Mouse (Mus musculus) MEL (cell line): ENCODE measurements around the gene Gpat3. TPM values are rescaled to one million over a fixed set of nuclear protein-coding genes. Genes with fewer than 3 reads are reported as not detected.

Experiments
- DNase-seq: peaks from one replicate; pipeline ENCODE4 v3.0.0; 2011; ENCODE audit warnings: low read depth, low spot score
- H3K27ac ChIP-seq: 2 replicates; pipeline ENCODE4 v1.5.1; 2012; ENCODE audit warnings: low read depth, mild to moderate bottlenecking, control low read depth, low read length, moderate library complexity; ENCODE audit not compliant: control insufficient read depth
- H3K27me3 ChIP-seq, 2 experiments: fragments of 150-350 bp in 1 of 2; sonication (generic) in 1 of 2; 2 replicates each; pipeline ENCODE4 v1.6.1; 2012; ENCODE audit warnings: low read length in 2 of 2, mild to moderate bottlenecking in 2 of 2, improper control_type of control experiment in 1 of 2, moderate library complexity in 1 of 2; ENCODE audit not compliant: insufficient read depth in 2 of 2, control insufficient read depth in 1 of 2
- H3K36me3 ChIP-seq, 2 experiments: 2 replicates each; pipeline ENCODE4 v1.6.1; 2012 to 2014; ENCODE audit warnings: low read length in 2 of 2, improper control_type of control experiment in 1 of 2, inconsistent platforms in 1 of 2, mild to moderate bottlenecking in 1 of 2; ENCODE audit not compliant: insufficient read depth in 2 of 2, control insufficient read depth in 1 of 2
- H3K4me1 ChIP-seq, 2 experiments: fragments of 150-350 bp in 1 of 2; sonication (generic) in 1 of 2; 2 replicates each; pipeline ENCODE4 v1.6.1; 2012; ENCODE audit warnings: low read length in 2 of 2, improper control_type of control experiment in 1 of 2, mild to moderate bottlenecking in 1 of 2; ENCODE audit not compliant: insufficient read depth in 2 of 2, control insufficient read depth in 1 of 2
- H3K4me3 ChIP-seq, 2 experiments: fragments of 150-350 bp in 1 of 2; sonication (generic) in 1 of 2; 2 replicates each; pipeline ENCODE4 v1.5.1; 2012; ENCODE audit warnings: low read depth in 2 of 2, low read length in 2 of 2, mild to moderate bottlenecking in 2 of 2, moderate library complexity in 2 of 2, control low read depth in 1 of 2, improper control_type of control experiment in 1 of 2; ENCODE audit not compliant: control insufficient read depth in 1 of 2, insufficient read depth in 1 of 2
- H3K79me2 ChIP-seq: 2 replicates; pipeline ENCODE4 v1.6.1; 2012; ENCODE audit warnings: mild to moderate bottlenecking, low read length, moderate library complexity; ENCODE audit not compliant: control insufficient read depth, poor library complexity, insufficient read depth
- H3K9ac ChIP-seq: 2 replicates; pipeline ENCODE4 v1.6.1; 2012; ENCODE audit warnings: low read depth, mild to moderate bottlenecking, control low read depth, low read length, moderate library complexity; ENCODE audit not compliant: control insufficient read depth, poor library complexity, severe bottlenecking
- H3K9me3 ChIP-seq: fragments of 150-350 bp; sonication (generic); replicated peaks from 2 replicates; pipeline ENCODE4 v1.6.1; 2012; ENCODE audit warnings: mild to moderate bottlenecking, low read length, improper control_type of control experiment, moderate library complexity; ENCODE audit not compliant: insufficient read depth
- BHLHE40 ChIP-seq: IDR thresholded peaks from 2 replicates; pipeline ENCODE4 v1.6.1; 2012; ENCODE audit warnings: low read depth, mild to moderate bottlenecking, inconsistent platforms, low read length, improper control_type of control experiment, borderline replicate concordance
- CHD1 ChIP-seq: IDR thresholded peaks from 2 replicates; pipeline ENCODE4 v1.6.1; 2012; ENCODE audit warnings: low read depth, mild to moderate bottlenecking, inconsistent platforms, low read length, improper control_type of control experiment
- CHD2 ChIP-seq: IDR thresholded peaks from 2 replicates; pipeline ENCODE4 v1.6.1; 2011; ENCODE audit warnings: low read length, improper control_type of control experiment
- CTCF ChIP-seq, 3 experiments: IDR thresholded peaks in 2 of 3; conservative IDR thresholded peaks in 1 of 3; 2 replicates each; pipeline ENCODE4 v1.5.1; 2011 to 2012; ENCODE audit warnings: low read length in 3 of 3, low read depth in 2 of 3, mild to moderate bottlenecking in 2 of 3, improper control_type of control experiment in 1 of 3, inconsistent platforms in 1 of 3, mixed read lengths in 1 of 3, moderate library complexity in 1 of 3; ENCODE audit not compliant: control insufficient read depth in 1 of 3, insufficient read depth in 1 of 3, poor library complexity in 1 of 3, severe bottlenecking in 1 of 3
- EP300 ChIP-seq, 2 experiments: IDR thresholded peaks; 2 replicates each; pipeline ENCODE4 v1.6.1; 2011; ENCODE audit warnings: improper control_type of control experiment in 2 of 2, low read length in 2 of 2, low read depth in 1 of 2, mild to moderate bottlenecking in 1 of 2
- JUND ChIP-seq: IDR thresholded peaks from 2 replicates; pipeline ENCODE4 v1.6.1; 2011; ENCODE audit warnings: low read depth, mild to moderate bottlenecking, improper control_type of control experiment, low read length
- MAFK ChIP-seq: IDR thresholded peaks from 2 replicates; pipeline ENCODE4 v1.6.1; 2011; ENCODE audit warnings: low read depth, mild to moderate bottlenecking, low read length, improper control_type of control experiment, borderline replicate concordance
- MAZ ChIP-seq: IDR thresholded peaks from 2 replicates; pipeline ENCODE4 v1.6.1; 2012; ENCODE audit warnings: low read depth, mild to moderate bottlenecking, inconsistent platforms, low read length, improper control_type of control experiment
- MXI1 ChIP-seq: IDR thresholded peaks from 2 replicates; pipeline ENCODE4 v1.6.1; 2011; ENCODE audit warnings: mild to moderate bottlenecking, low read depth, low read length, improper control_type of control experiment
- MYB ChIP-seq: IDR thresholded peaks from 2 replicates; pipeline ENCODE4 v1.6.1; 2011; ENCODE audit warnings: mild to moderate bottlenecking, low read depth, low read length, improper control_type of control experiment
- NRF1 ChIP-seq: IDR thresholded peaks from 2 replicates; pipeline ENCODE4 v1.6.1; 2014; ENCODE audit warnings: low read depth, mild to moderate bottlenecking, inconsistent platforms, low read length, improper control_type of control experiment, moderate library complexity; ENCODE audit not compliant: poor library complexity, insufficient read depth, severe bottlenecking
- POLR2A ChIP-seq, 2 experiments: IDR thresholded peaks; 2 replicates each; pipeline ENCODE4 v1.6.1; 2011 to 2012; ENCODE audit warnings: low read length in 2 of 2, mild to moderate bottlenecking in 2 of 2, control low read depth in 1 of 2, improper control_type of control experiment in 1 of 2, low read depth in 1 of 2, moderate library complexity in 1 of 2; ENCODE audit not compliant: control insufficient read depth in 1 of 2, insufficient read depth in 1 of 2, poor library complexity in 1 of 2
- POLR2AphosphoS2 ChIP-seq: IDR thresholded peaks from 2 replicates; pipeline ENCODE4 v1.6.1; 2011; ENCODE audit warnings: low read length, improper control_type of control experiment
- POLR2AphosphoS5 ChIP-seq: IDR thresholded peaks from 2 replicates; pipeline ENCODE4 v1.6.1; 2012; ENCODE audit warnings: low read depth, borderline replicate concordance, mild to moderate bottlenecking, inconsistent platforms, low read length, moderate library complexity, mixed read lengths
- SIN3A ChIP-seq: IDR thresholded peaks from 2 replicates; pipeline ENCODE4 v1.6.1; 2012; ENCODE audit warnings: low read length, improper control_type of control experiment, inconsistent platforms
- TAL1 ChIP-seq: IDR thresholded peaks from 2 replicates; pipeline ENCODE4 v1.6.1; 2012; ENCODE audit warnings: mild to moderate bottlenecking, inconsistent platforms, low read length, moderate library complexity, mixed read lengths
- USF1 ChIP-seq: IDR thresholded peaks from 2 replicates; pipeline ENCODE4 v1.6.1; 2014; ENCODE audit warnings: low read depth, mild to moderate bottlenecking, inconsistent platforms, low read length, improper control_type of control experiment, moderate library complexity
- ZC3H11A ChIP-seq: IDR thresholded peaks from 2 replicates; pipeline ENCODE4 v1.6.1; 2012; ENCODE audit warnings: low read depth, mild to moderate bottlenecking, inconsistent platforms, low read length, improper control_type of control experiment
- polyA plus RNA-seq, 2 experiments: library from polyadenylated mRNA; stranded (reverse) in 1 of 2; unstranded in 1 of 2; fragments of >175 nt in 1 of 2; fragments of >200 nt in 1 of 2; gene quantifications; 2 replicates each; pipeline versions ENCODE4 v1.2.1 to v1.2.4; 2012; ENCODE audit warnings: low replicate concordance in 2 of 2, low read depth in 1 of 2; ENCODE audit not compliant: insufficient read length in 2 of 2, insufficient read depth in 1 of 2, missing spikeins in 1 of 2
- total RNA-seq: library from RNA; depleted of rRNA; stranded (reverse); fragments of 300-350 nt; gene quantifications from 2 replicates; pipeline ENCODE4 v1.2.3, GENCODE M21; 2012

The Gpat3 gene
- total and polyA plus RNA-seq, 3 experiments: 0.04 to 0.13 TPM; not detected in 1

DNA sequence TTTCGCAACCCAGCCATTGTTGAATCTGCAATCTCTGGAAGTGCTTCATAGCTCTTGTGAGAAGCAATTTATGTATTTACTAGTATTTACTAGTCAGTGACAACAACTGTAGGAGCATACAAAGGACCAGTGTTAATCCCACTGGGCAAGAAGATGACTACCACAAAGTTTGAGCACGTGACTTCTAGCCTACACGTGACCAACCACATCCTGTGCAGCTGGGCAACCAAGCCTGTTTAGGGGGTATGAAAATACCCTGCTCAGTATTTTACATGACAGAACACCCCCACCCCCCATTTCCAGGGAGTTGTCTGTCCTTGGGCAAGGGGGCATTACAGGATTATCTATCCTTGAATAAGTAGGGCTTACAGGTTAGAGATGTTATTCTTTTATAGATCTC is 11.0 kb downstream of the Gpat3 start:
- H3K79me2 ChIP-seq: no peaks in the 10 kb centered on the region
- no peak for DNase-seq
- no peaks in the 10 kb centered on the region for H3K36me3 ChIP-seq
- H3K27ac ChIP-seq: no peak overlapping the region
- H3K9me3 ChIP-seq: no peaks in the 10 kb centered on the region
- H3K4me3 ChIP-seq: no peak overlapping the region
- TF ChIP-seq SIN3A (no peak), USF1 (peak; percentile 52; the same call in 1 of the 2 replicates)
- peaks cover 0 to 3% of the 10 kb centered on the region in 2 experiments; a peak in 1 of 4 replicates for H3K27me3 ChIP-seq
- no peak overlapping the region for H3K9ac ChIP-seq
- no peaks in the 10 kb centered on the region for H3K4me1 ChIP-seq

DNA sequence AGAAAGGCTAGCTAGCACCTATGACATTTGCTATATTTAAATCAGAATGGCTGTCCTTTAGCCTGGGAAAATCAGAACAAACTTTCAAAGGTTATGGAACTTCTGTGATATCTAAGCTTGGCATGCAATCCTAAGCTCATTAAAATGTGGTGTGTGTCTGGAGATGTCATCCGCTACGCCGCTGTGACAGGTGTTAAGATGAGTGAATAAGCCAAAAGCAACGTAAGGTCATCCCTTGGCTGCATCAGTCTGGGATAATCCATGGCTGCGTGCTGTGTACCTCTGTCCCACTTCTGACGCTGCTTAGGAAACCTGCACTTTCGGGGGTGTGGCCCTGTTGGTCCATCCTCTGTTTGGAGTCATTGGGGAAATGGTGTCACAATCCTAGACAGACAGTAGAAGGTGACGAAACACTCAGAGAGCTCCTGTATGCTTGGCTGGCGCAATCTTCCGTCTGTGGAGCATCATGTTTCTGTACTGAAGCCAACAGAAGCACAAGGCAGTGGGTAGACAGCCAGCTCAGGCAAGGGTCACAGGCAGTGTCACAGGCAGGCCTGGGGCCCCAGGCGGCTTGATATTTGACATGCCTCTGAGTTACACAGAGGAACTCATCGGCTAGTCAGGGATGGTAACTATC is 15.0 kb downstream of the Gpat3 start:
- no peaks in the 10 kb centered on the region for H3K36me3 ChIP-seq
- no peaks in the 10 kb centered on the region for H3K79me2 ChIP-seq
- no peak overlapping the region for H3K27ac ChIP-seq
- H3K27me3 ChIP-seq: no peaks in the 10 kb centered on the region
- H3K4me3 ChIP-seq: no peak overlapping the region
- no peaks in the 10 kb centered on the region for H3K9me3 ChIP-seq
- no peak for DNase-seq
- H3K9ac ChIP-seq: no peak overlapping the region
- TF ChIP-seq POLR2AphosphoS5 (no peak), CHD1 (no peak), POLR2A (IDR thresholded peaks at IDR 0.05; ENCODE audit: control insufficient read depth in 1 of 2, insufficient read depth in 1 of 2, low read depth in 1 of 2, low read length in 2 of 2, poor library complexity in 1 of 2) (no peak), MAFK (no peak), MXI1 (no peak), EP300 (IDR thresholded peaks at IDR 0.05; ENCODE audit: low read depth in 1 of 2, low read length in 2 of 2) (no peak), TAL1 (no peak), MYB (no peak), BHLHE40 (no peak), MAZ (no peak), CTCF (IDR thresholded peaks at IDR 0.05 in 2 of 3, conservative IDR thresholded peaks at IDR 0.05 in 1 of 3; ENCODE audit: control insufficient read depth in 1 of 3, insufficient read depth in 1 of 3, low read depth in 2 of 3, low read length in 3 of 3, poor library complexity in 1 of 3, severe bottlenecking in 1 of 3) (no peak), POLR2AphosphoS2 (no peak), NRF1 (no peak), JUND (no peak), ZC3H11A (no peak), SIN3A (no peak), USF1 (no peak), CHD2 (no peak)
- TF ChIP-seq, all 39 proteins: peak for 0
- H3K4me1 ChIP-seq: no peaks in the 10 kb centered on the region
